In genomic region chr1:45315767-45316528, GRCm38 (mm10) we compare ENCODE assay signal across 14 mouse cellular contexts. TPM values are rescaled to one million over a fixed set of nuclear protein-coding genes. Genes with fewer than 3 reads are reported as not detected.
DNase-seq lines count a peak whose midpoint lies in the region; ATAC-seq and TF ChIP-seq lines count a peak whose summit lies in the region.
"Had no signal": no experiment of that assay in that cellular context is flagged by ENCODE, and none has a peak within 500 bp of the region (broad histone marks: within the 10 kb centered on the region; RNA-seq: fewer than 3 reads in every experiment).

No protein-coding gene starts in this region.

- ATAC-seq in kidney, embryonic 14.5 days (ENCODE audit: low FRiP score, low TSS enrichment): no peak
- no peak for ATAC-seq in embryonic facial prominence, embryonic 13.5 days (ENCODE audit: insufficient number of reproducible peaks, insufficient read depth, low FRiP score, low TSS enrichment, low read depth)
- ATAC-seq in limb, embryonic 15.5 days (ENCODE audit: insufficient number of reproducible peaks, low FRiP score, low TSS enrichment, low read depth): no peak
- ATAC-seq: forebrain, embryonic 15.5 days had no signal

- no peaks in the 10 kb centered on the region for H3K36me3 ChIP-seq in kidney, embryonic 14.5 days (ENCODE audit: control insufficient read depth, insufficient read depth, low read length)
- H3K36me3 ChIP-seq in embryonic facial prominence, embryonic 13.5 days: peaks cover 12% of the 10 kb centered on the region
- no peaks in the 10 kb centered on the region for H3K36me3 ChIP-seq in limb, embryonic 15.5 days
- H3K36me3 ChIP-seq: forebrain, embryonic 15.5 days had no signal

- DNase-seq in kidney, adult 8-10 months: no peak
- DNase-seq in brain, embryonic 14.5 days (ENCODE audit: low read depth): peak; percentile 5
- no peak for DNase-seq in retina, embryonic 14.5 days (ENCODE audit: low spot score)
- DNase-seq in thymus, postnatal 36 days: no peak
- no peak for DNase-seq in layer of hippocampus, postnatal 25 days (ENCODE audit: extremely low spot score in 1 of 2, low spot score in 1 of 2)
- DNase-seq: adrenal gland, adult 2 months; cerebellum, adult 2 months; lung, postnatal 10 days had no signal

- no peak for TF ChIP-seq POLR2A in brain, embryonic 14.5 days (IDR thresholded peaks at IDR 0.05; ENCODE audit: borderline replicate concordance, extremely low read depth, insufficient read depth, insufficient read length, poor library complexity, severe bottlenecking)

- no peak overlapping the region for H3K27ac ChIP-seq in kidney, embryonic 14.5 days (ENCODE audit: low read depth, low read length)
- peak overlapping the region; percentile 84 for H3K27ac ChIP-seq in embryonic facial prominence, embryonic 13.5 days
- peak overlapping the region; percentile 80 for H3K27ac ChIP-seq in limb, embryonic 15.5 days
- H3K27ac ChIP-seq: forebrain, embryonic 15.5 days; hindbrain, embryonic 14.5 days; layer of hippocampus, adult 2 months had no signal

- no peaks in the 10 kb centered on the region for H3K4me1 ChIP-seq in kidney, embryonic 14.5 days (ENCODE audit: control insufficient read depth, insufficient read depth, low read length)
- peaks cover 18% of the 10 kb centered on the region for H3K4me1 ChIP-seq in embryonic facial prominence, embryonic 13.5 days
- 0 out of 2 replicates have a peak, but pooled peaks cover 4% of the 10 kb centered on the region for H3K4me1 ChIP-seq in limb, embryonic 15.5 days
- H3K4me1 ChIP-seq: forebrain, embryonic 15.5 days had no signal

- H3K9me3 ChIP-seq in kidney, embryonic 14.5 days (ENCODE audit: control insufficient read depth, low read length): no peaks in the 10 kb centered on the region
- no peaks in the 10 kb centered on the region for H3K9me3 ChIP-seq in embryonic facial prominence, embryonic 13.5 days
- H3K9me3 ChIP-seq in limb, embryonic 15.5 days: no peaks in the 10 kb centered on the region
- H3K9me3 ChIP-seq: forebrain, embryonic 15.5 days had no signal

- no peak overlapping the region; the same call in 1 of the 2 replicates for H3K4me3 ChIP-seq in kidney, embryonic 14.5 days (ENCODE audit: low read length)
- H3K4me3 ChIP-seq in embryonic facial prominence, embryonic 13.5 days: peak overlapping the region; percentile 27
- H3K4me3 ChIP-seq in limb, embryonic 15.5 days: peak overlapping the region; percentile 11
- H3K4me3 ChIP-seq: forebrain, embryonic 15.5 days; layer of hippocampus, adult 2 months had no signal

- peak overlapping the region; percentile 23; the same call in 1 of the 2 replicates for H3K4me2 ChIP-seq in kidney, embryonic 14.5 days (replicated peaks; ENCODE audit: low read depth, low read length)
- H3K4me2 ChIP-seq in embryonic facial prominence, embryonic 13.5 days: peak overlapping the region; percentile 55
- H3K4me2 ChIP-seq in limb, embryonic 15.5 days: peak overlapping the region; percentile 24
- H3K4me2 ChIP-seq: forebrain, embryonic 15.5 days; hindbrain, embryonic 14.5 days had no signal

- H3K9ac ChIP-seq in kidney, embryonic 14.5 days (ENCODE audit: low read depth, low read length): no peak overlapping the region; the same call in 1 of the 2 replicates
- peak overlapping the region; percentile 64 for H3K9ac ChIP-seq in embryonic facial prominence, embryonic 13.5 days
- H3K9ac ChIP-seq in limb, embryonic 15.5 days: no peak overlapping the region
- H3K9ac ChIP-seq: forebrain, embryonic 15.5 days; hindbrain, embryonic 14.5 days had no signal

- no peak for TF ChIP-seq CTCF in brain, embryonic 14.5 days (IDR thresholded peaks at IDR 0.05; ENCODE audit: borderline replicate concordance, extremely low read depth, insufficient read depth, insufficient read length)

- H3K27me3 ChIP-seq in kidney, embryonic 14.5 days (ENCODE audit: control insufficient read depth, insufficient read depth, low read length): no peaks in the 10 kb centered on the region
- H3K27me3 ChIP-seq in embryonic facial prominence, embryonic 13.5 days: no peaks in the 10 kb centered on the region
- no peaks in the 10 kb centered on the region for H3K27me3 ChIP-seq in limb, embryonic 15.5 days
- H3K27me3 ChIP-seq: forebrain, embryonic 15.5 days had no signal

- WGBS in kidney, embryonic 14.5 days: 14% methylated on average over 7 of the region's 7 CpGs
- WGBS in embryonic facial prominence, embryonic 13.5 days: 13% methylated on average over 7 of the region's 7 CpGs
- WGBS in limb, embryonic 15.5 days: 16% methylated on average over 7 of the region's 7 CpGs

RNA-seq across cellular contexts. Expression of gene Col3a1, which starts 4.6 kb away (rescaled TPM):
- 455 and 575 TPM in 2 replicates for polyA plus RNA-seq in kidney, embryonic 14.5 days (2014; fragmentation: Nextera tagmentation; extraction: Ambion mirVana)
- 98.2 and 173 TPM in 2 replicates for polyA plus RNA-seq in brain, embryonic 14.5 days (2012; rRNA removed)
- 1,389 and 1,479 TPM in 2 replicates for polyA plus RNA-seq in embryonic facial prominence, embryonic 13.5 days (2015; fragmentation: Nextera tagmentation; extraction: Ambion mirVana)
- 3,320 and 3,762 TPM in 2 replicates for polyA plus RNA-seq in limb, embryonic 15.5 days (2015; fragmentation: Nextera tagmentation; extraction: Ambion mirVana)
- 10 to 100 TPM in 1 of 2 experiments, 1 to 10 TPM in 1; 9.8 to 10.8 TPM for total RNA-seq in layer of hippocampus, postnatal 25 days (2021)
